Mouse (Mus musculus): Measurements from ENCODE around the gene Mettl24.
A peak's percentile ranks its signal among the peaks of the same experiment; 100 is the strongest.

Mettl24 gene

GRCm38 (mm10) chr10:40685641-40686040 lies 2.6 kb downstream of the Mettl24 start:
- DNase-seq, result no peak

GRCm38 (mm10) chr10:40686976-40687375 lies 3.9 kb downstream of the Mettl24 start:
- no peak for DNase-seq

GRCm38 (mm10) chr10:40687407-40687806 lies 4.3 kb downstream of the Mettl24 start:
- no peak for DNase-seq

GRCm38 (mm10) chr10:40688266-40688665 lies 5.2 kb downstream of the Mettl24 start:
- DNase-seq, result peak; percentile 95

GRCm38 (mm10) chr10:40688873-40689272 lies 5.8 kb downstream of the Mettl24 start:
- DNase-seq, result no peak

- DNase-seq, result no peak
These were observed 15.6 kb downstream of the Mettl24 start for GRCm38 (mm10) chr10:40698652-40699051.

GRCm38 (mm10) chr10:40711127-40711526 lies 28.0 kb downstream of the Mettl24 start:
- no peak for DNase-seq

- no peak for DNase-seq
These were observed 30.0 kb downstream of the Mettl24 start for GRCm38 (mm10) chr10:40713018-40713608.

- no peak for DNase-seq
These were observed 30.7 kb downstream of the Mettl24 start for GRCm38 (mm10) chr10:40713829-40714228.

GRCm38 (mm10) chr10:40715151-40715550 lies 32.1 kb downstream of the Mettl24 start:
- no peak for DNase-seq

- no peak for DNase-seq
These were observed 33.2 kb downstream of the Mettl24 start for GRCm38 (mm10) chr10:40716296-40716695.

- peak; percentile 80 for DNase-seq
These were observed 33.6 kb downstream of the Mettl24 start for GRCm38 (mm10) chr10:40716713-40717112.

- no peak for DNase-seq
These were observed 35.3 kb downstream of the Mettl24 start for GRCm38 (mm10) chr10:40718362-40718761.

- no peak for DNase-seq
These were observed 36.0 kb downstream of the Mettl24 start for GRCm38 (mm10) chr10:40719062-40719461.

- no peak for DNase-seq
These were observed 37.8 kb downstream of the Mettl24 start for GRCm38 (mm10) chr10:40720883-40721282.

GRCm38 (mm10) chr10:40724342-40724741 lies 41.3 kb downstream of the Mettl24 start:
- DNase-seq, result no peak

- no peak for DNase-seq
These were observed 42.0 kb downstream of the Mettl24 start for GRCm38 (mm10) chr10:40725066-40725465.

- DNase-seq, result no peak
These were observed 42.4 kb downstream of the Mettl24 start for GRCm38 (mm10) chr10:40725471-40725870.

- DNase-seq, result no peak
These were observed 43.3 kb downstream of the Mettl24 start for GRCm38 (mm10) chr10:40726288-40726902.

GRCm38 (mm10) chr10:40726989-40727388 lies 43.9 kb downstream of the Mettl24 start:
- DNase-seq, result no peak

- peak; percentile 61 for DNase-seq
These were observed 47.1 kb downstream of the Mettl24 start for GRCm38 (mm10) chr10:40730200-40730599.

- DNase-seq, result peak; percentile 85
These were observed 50.2 kb downstream of the Mettl24 start for GRCm38 (mm10) chr10:40733291-40733690.

- no peak for DNase-seq
These were observed 53.1 kb downstream of the Mettl24 start for GRCm38 (mm10) chr10:40736172-40736571.

- no peak for DNase-seq
These were observed 54.4 kb downstream of the Mettl24 start for GRCm38 (mm10) chr10:40737274-40738112.

Measured in layer of hippocampus, adult 9-11 months (tissue).